Mouse (Mus musculus) splenic B cell, adult 2 months (primary cell): ENCODE data around the gene Slc37a2.
"Not testable (repeated sequence)": the region's sequence is repeated elsewhere in the genome, so short reads cannot be mapped to it uniquely, and the experiment has no call there.

ENCODE experiments used
- DNase-seq: peaks from one replicate; pipeline ENCODE4 v3.0.0-alpha.2; 2011; ENCODE audit warnings: low read depth, low spot score
- H3K27me3 ChIP-seq: 2 replicates; pipeline ENCODE4 v1.6.1; 2012; ENCODE audit warnings: mild to moderate bottlenecking, low read length, moderate library complexity, mixed read lengths; ENCODE audit not compliant: control insufficient read depth, poor library complexity, insufficient read depth, severe bottlenecking
- H3K36me3 ChIP-seq: 2 replicates; pipeline ENCODE4 v1.6.1; 2012; ENCODE audit warnings: mild to moderate bottlenecking, low read length, moderate library complexity, mixed read lengths; ENCODE audit not compliant: control insufficient read depth, poor library complexity, insufficient read depth, severe bottlenecking

Slc37a2 gene

GRCm38 (mm10) chr9:37255149-37255888, at the start of gene Slc37a2:
Slc37a2 (minus strand) TSS chr9:37255738.
- no peaks in the 10 kb centered on the region for H3K27me3 ChIP-seq
- peak; percentile 95 for DNase-seq
- no peaks in the 10 kb centered on the region for H3K36me3 ChIP-seq

- no peaks in the 10 kb centered on the region for H3K36me3 ChIP-seq
- DNase-seq = peak; percentile 37
Measured at GRCm38 (mm10) chr9:37301720-37302119, 46.2 kb upstream of the Slc37a2 start.

GRCm38 (mm10) chr9:37300501-37300900, 45.0 kb upstream of the Slc37a2 start:
- not testable (repeated sequence) for H3K36me3 ChIP-seq, DNase-seq, H3K27me3 ChIP-seq

More at GRCm38 (mm10) chr9:37301720-37302119, 46.2 kb upstream of the Slc37a2 start:
- no peaks in the 10 kb centered on the region for H3K27me3 ChIP-seq

GRCm38 (mm10) chr9:37295586-37295985, 40.0 kb upstream of the Slc37a2 start:
- Histone ChIP-seq H3K36me3 (no peaks in the 10 kb centered on the region), H3K27me3 (no peaks in the 10 kb centered on the region)
- no peak for DNase-seq

GRCm38 (mm10) chr9:37266622-37267021, 11.1 kb upstream of the Slc37a2 start:
- H3K27me3 ChIP-seq = no peaks in the 10 kb centered on the region
- no peak for DNase-seq
- no peaks in the 10 kb centered on the region for H3K36me3 ChIP-seq

- peak; percentile 80 for DNase-seq
- Histone ChIP-seq H3K27me3 (no peaks in the 10 kb centered on the region), H3K36me3 (no peaks in the 10 kb centered on the region)
Measured at GRCm38 (mm10) chr9:37255889-37256225, 319 bp upstream of the Slc37a2 start.

GRCm38 (mm10) chr9:37254531-37255110, 917 bp downstream of the Slc37a2 start:
- no peaks in the 10 kb centered on the region for H3K27me3 ChIP-seq
- H3K36me3 ChIP-seq = no peaks in the 10 kb centered on the region
- no peak for DNase-seq

GRCm38 (mm10) chr9:37250631-37251030, 4.9 kb downstream of the Slc37a2 start:
- no peak for DNase-seq
- no peaks in the 10 kb centered on the region for H3K36me3 ChIP-seq
- H3K27me3 ChIP-seq = no peaks in the 10 kb centered on the region

GRCm38 (mm10) chr9:37249976-37250375, 5.6 kb downstream of the Slc37a2 start:
- DNase-seq = no peak
- Histone ChIP-seq H3K36me3 (no peaks in the 10 kb centered on the region), H3K27me3 (no peaks in the 10 kb centered on the region)

GRCm38 (mm10) chr9:37248381-37248906, 7.1 kb downstream of the Slc37a2 start:
- Histone ChIP-seq H3K27me3 (no peaks in the 10 kb centered on the region), H3K36me3 (no peaks in the 10 kb centered on the region)
- peak; percentile 40 for DNase-seq

- no peaks in the 10 kb centered on the region for H3K27me3 ChIP-seq
- DNase-seq = peak; percentile 55
- no peaks in the 10 kb centered on the region; the same call in 1 of the 2 replicates for H3K36me3 ChIP-seq
Measured at GRCm38 (mm10) chr9:37247429-37247828, 8.1 kb downstream of the Slc37a2 start.

- Histone ChIP-seq H3K36me3 (no peaks in the 10 kb centered on the region; the same call in 1 of the 2 replicates), H3K27me3 (no peaks in the 10 kb centered on the region)
Measured at GRCm38 (mm10) chr9:37245810-37246209, 9.7 kb downstream of the Slc37a2 start.

GRCm38 (mm10) chr9:37245404-37245803, 10.1 kb downstream of the Slc37a2 start:
- H3K27me3 ChIP-seq = no peaks in the 10 kb centered on the region
- H3K36me3 ChIP-seq = no peaks in the 10 kb centered on the region; the same call in 1 of the 2 replicates
- DNase-seq = no peak

More at GRCm38 (mm10) chr9:37245810-37246209, 9.7 kb downstream of the Slc37a2 start:
- DNase-seq = no peak

GRCm38 (mm10) chr9:37244600-37244999, 10.9 kb downstream of the Slc37a2 start:
- no peak for DNase-seq
- Histone ChIP-seq H3K27me3 (no peaks in the 10 kb centered on the region), H3K36me3 (no peaks in the 10 kb centered on the region; the same call in 1 of the 2 replicates)

GRCm38 (mm10) chr9:37242764-37243163, 12.8 kb downstream of the Slc37a2 start:
- no peaks in the 10 kb centered on the region for H3K27me3 ChIP-seq
- DNase-seq = no peak
- H3K36me3 ChIP-seq = no peaks in the 10 kb centered on the region; the same call in 1 of the 2 replicates
